Mouse (Mus musculus): ENCODE results near the gene Sfxn1. TPM values are rescaled to one million over a fixed set of nuclear protein-coding genes. Genes with fewer than 3 reads are reported as not detected.

Sfxn1 gene
- polyA plus RNA-seq, 1 experiment from 2014 or later = 54.0 TPM

DNA sequence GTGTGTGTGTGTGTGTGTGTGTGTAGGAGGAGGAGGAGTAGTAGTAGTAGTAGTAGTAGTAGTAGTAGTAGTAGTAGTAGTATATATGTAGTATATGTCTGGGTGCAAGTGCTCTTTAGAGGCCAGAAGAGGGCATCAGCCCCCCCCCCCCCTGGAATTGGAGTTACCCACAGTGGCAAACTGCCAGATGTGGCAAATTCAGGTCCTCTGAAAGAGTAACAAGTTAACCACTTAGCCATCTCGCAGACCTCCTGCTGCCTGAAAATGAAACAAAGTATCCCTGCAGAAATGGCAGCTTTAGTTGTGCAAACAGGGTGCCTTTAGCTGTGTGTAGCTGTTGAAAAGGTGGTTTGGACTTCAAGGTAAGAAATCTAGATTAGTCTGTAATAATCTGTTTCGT, 1.8 kb downstream of the Sfxn1 start:
- no peaks in the 10 kb centered on the region for H3K36me3 ChIP-seq (ENCODE audit: control insufficient read depth, insufficient read depth)
- H3K4me2 ChIP-seq (ENCODE audit: low read depth, low read length) = peak overlapping the region; percentile 62
- H3K4me1 ChIP-seq (ENCODE audit: control insufficient read depth, low read depth, low read length) = peaks cover 14% of the 10 kb centered on the region
- no peaks in the 10 kb centered on the region for H3K27me3 ChIP-seq (ENCODE audit: control insufficient read depth, insufficient read depth, low read depth, low read length)
- ATAC-seq (ENCODE audit: low read depth) = no peak
- no peak overlapping the region; the same call in 1 of the 2 replicates for H3K9ac ChIP-seq (ENCODE audit: low read depth, low read length)
- peak overlapping the region; percentile 88; the same call in 1 of the 2 replicates for H3K27ac ChIP-seq (ENCODE audit: low read length)
- H3K4me3 ChIP-seq (ENCODE audit: low read depth, low read length) = peak overlapping the region; percentile 86
- WGBS (ENCODE audit: insufficient replicate concordance) = 46% methylated on average over 2 of the region's 2 CpGs
- no peaks in the 10 kb centered on the region for H3K9me3 ChIP-seq (replicated peaks; ENCODE audit: control insufficient read depth, low read length)

DNA sequence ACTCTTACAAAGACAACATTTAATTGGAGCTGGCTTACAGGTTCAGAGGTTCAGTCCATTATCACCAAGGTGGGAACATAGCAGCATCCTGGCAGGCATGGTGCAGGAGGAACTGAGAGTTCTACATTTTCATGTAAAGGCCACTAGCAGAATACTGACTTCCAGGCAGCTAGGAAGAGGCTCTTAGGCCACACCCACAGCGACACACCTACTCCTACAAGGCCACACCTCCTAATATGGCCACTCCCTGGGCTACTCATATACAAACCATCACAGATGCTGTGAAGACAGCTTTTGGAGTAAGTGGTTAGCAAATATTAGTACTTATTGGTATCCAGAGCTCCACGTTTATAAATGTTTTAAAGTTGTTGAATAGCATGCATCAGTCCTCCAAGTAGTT, 3.7 kb downstream of the Sfxn1 start:
- H3K4me2 ChIP-seq (ENCODE audit: low read depth, low read length) = no peak overlapping the region
- H3K36me3 ChIP-seq (ENCODE audit: control insufficient read depth, insufficient read depth) = no peaks in the 10 kb centered on the region
- peaks cover 32% of the 10 kb centered on the region for H3K4me1 ChIP-seq (ENCODE audit: control insufficient read depth, low read depth, low read length)
- H3K9me3 ChIP-seq (replicated peaks; ENCODE audit: control insufficient read depth, low read length) = no peaks in the 10 kb centered on the region
- H3K27me3 ChIP-seq (ENCODE audit: control insufficient read depth, insufficient read depth, low read depth, low read length) = no peaks in the 10 kb centered on the region
- H3K27ac ChIP-seq (ENCODE audit: low read length) = no peak overlapping the region
- ATAC-seq (ENCODE audit: low read depth) = no peak
- 60% methylated on average over 2 of the region's 2 CpGs for WGBS (ENCODE audit: insufficient replicate concordance)
- H3K9ac ChIP-seq (ENCODE audit: low read depth, low read length) = no peak overlapping the region
- H3K4me3 ChIP-seq (ENCODE audit: low read depth, low read length) = no peak overlapping the region

DNA sequence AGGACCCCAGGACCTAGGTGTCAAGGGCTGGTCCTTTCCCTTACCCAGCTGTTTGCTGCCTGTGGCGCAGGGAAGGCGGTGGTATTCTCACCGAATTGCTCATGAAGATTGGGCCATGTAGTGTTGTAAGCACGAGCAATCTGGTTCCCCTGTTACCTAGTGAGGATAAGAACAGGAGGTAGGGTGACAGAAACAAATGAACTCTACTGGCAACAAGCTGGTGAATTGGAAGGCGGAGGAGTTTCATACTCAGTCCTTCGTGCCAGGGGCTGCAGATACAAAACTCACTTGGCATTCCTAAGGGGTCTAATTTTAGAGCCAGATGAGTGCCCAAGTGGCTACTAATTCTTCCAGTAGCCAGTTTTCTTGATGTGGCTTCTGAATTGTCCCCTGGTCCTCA, 4.4 kb downstream of the Sfxn1 start:
- no peak for ATAC-seq (ENCODE audit: low read depth)
- Histone ChIP-seq H3K4me2 (ENCODE audit: low read depth, low read length) (no peak overlapping the region), H3K4me3 (ENCODE audit: low read depth, low read length) (no peak overlapping the region), H3K27me3 (ENCODE audit: control insufficient read depth, insufficient read depth, low read depth, low read length) (no peaks in the 10 kb centered on the region), H3K9me3 (replicated peaks; ENCODE audit: control insufficient read depth, low read length) (no peaks in the 10 kb centered on the region), H3K4me1 (ENCODE audit: control insufficient read depth, low read depth, low read length) (peaks cover 34% of the 10 kb centered on the region), H3K9ac (ENCODE audit: low read depth, low read length) (no peak overlapping the region), H3K27ac (ENCODE audit: low read length) (0 out of 2 replicates have a peak overlapping the region, but pooled peaks have one; percentile 24), H3K36me3 (ENCODE audit: control insufficient read depth, insufficient read depth) (no peaks in the 10 kb centered on the region)
- WGBS (ENCODE audit: insufficient replicate concordance) = 79% methylated on average over 6 of the region's 6 CpGs

DNA sequence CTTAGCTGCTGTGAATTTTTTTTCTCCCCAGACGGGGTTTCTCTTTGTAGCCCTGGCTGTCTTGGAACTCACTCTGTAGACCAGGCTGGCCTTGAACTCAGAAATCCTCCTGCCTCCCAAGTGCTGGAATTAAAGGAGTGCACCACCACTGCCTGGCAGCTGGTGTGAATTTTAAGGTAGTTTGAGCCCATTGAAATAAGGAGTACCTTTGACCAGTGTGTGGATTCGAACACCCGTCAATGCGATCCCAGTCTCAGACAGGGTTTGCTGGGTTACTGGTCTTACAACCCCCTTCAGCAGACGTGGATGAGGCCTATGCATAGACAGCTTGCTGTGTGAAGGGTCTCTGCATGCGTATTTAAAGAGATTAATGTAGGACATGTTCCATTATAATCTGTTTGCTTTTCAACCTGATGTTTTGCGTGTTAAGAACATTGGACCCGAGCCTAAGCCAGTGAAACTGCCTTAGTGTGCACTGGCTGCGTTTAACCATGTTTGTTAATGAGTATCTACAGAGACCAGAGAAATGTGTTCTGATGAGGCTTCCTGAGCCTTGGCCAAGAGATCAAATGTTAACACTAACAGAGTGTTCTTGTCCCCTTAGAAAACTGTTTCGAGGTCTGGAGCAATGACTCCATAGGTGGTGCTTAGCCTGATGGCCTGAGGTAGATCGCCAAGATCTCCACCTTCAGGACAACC, 5.2 kb downstream of the Sfxn1 start:
- Histone ChIP-seq H3K27me3 (ENCODE audit: control insufficient read depth, insufficient read depth, low read depth, low read length) (no peaks in the 10 kb centered on the region), H3K36me3 (ENCODE audit: control insufficient read depth, insufficient read depth) (no peaks in the 10 kb centered on the region), H3K4me1 (ENCODE audit: control insufficient read depth, low read depth, low read length) (peaks cover 34% of the 10 kb centered on the region), H3K4me2 (ENCODE audit: low read depth, low read length) (no peak overlapping the region), H3K27ac (ENCODE audit: low read length) (peak overlapping the region; percentile 49), H3K4me3 (ENCODE audit: low read depth, low read length) (no peak overlapping the region), H3K9ac (ENCODE audit: low read depth, low read length) (no peak overlapping the region), H3K9me3 (replicated peaks; ENCODE audit: control insufficient read depth, low read length) (no peaks in the 10 kb centered on the region)
- ATAC-seq (ENCODE audit: low read depth) = peak; percentile 65
- 71% methylated on average over 11 of the region's 11 CpGs for whole genome bisulfite sequencing (ENCODE audit: insufficient replicate concordance)

DNA sequence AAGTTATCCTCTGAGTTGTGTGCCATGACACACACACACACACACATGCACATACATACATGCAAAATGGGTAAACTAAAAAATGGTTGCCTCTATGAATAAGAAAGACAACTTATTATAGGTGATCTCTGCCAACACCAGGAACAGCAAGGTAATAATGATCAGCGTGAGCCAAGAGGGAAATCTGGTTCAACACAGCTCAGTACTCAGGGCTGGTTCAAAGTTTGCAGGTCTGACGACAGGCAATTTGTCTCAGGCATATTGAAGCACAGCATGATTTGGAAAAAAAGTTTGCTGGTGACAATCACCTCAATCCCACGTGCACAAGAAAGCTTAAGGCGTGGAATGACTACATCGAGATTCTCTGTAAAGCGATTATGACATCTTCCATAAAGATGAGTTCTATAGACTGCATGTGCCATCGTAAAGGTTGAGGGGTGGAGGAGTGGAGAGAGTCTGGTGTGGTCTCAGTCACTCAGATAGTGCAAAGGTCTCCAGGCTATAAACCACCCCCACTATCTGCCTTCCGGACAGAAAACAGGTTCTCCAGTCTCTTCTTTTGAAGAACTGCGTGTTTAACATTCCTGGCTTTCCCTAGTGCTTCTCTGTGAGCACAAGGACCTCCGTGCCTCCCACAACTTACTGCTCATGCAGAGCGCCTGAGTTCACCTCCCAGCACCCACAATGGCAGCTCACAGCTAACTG, 6.0 kb downstream of the Sfxn1 start:
- Histone ChIP-seq H3K36me3 (ENCODE audit: control insufficient read depth, insufficient read depth) (no peaks in the 10 kb centered on the region), H3K9me3 (replicated peaks; ENCODE audit: control insufficient read depth, low read length) (no peaks in the 10 kb centered on the region), H3K4me1 (ENCODE audit: control insufficient read depth, low read depth, low read length) (peaks cover 34% of the 10 kb centered on the region), H3K27me3 (ENCODE audit: control insufficient read depth, insufficient read depth, low read depth, low read length) (no peaks in the 10 kb centered on the region), H3K9ac (ENCODE audit: low read depth, low read length) (no peak overlapping the region), H3K27ac (ENCODE audit: low read length) (peak overlapping the region; percentile 49), H3K4me3 (ENCODE audit: low read depth, low read length) (no peak overlapping the region), H3K4me2 (ENCODE audit: low read depth, low read length) (no peak overlapping the region)
- ATAC-seq (ENCODE audit: low read depth) = no peak
- WGBS (ENCODE audit: insufficient replicate concordance) = 62% methylated on average over 11 of the region's 11 CpGs

DNA sequence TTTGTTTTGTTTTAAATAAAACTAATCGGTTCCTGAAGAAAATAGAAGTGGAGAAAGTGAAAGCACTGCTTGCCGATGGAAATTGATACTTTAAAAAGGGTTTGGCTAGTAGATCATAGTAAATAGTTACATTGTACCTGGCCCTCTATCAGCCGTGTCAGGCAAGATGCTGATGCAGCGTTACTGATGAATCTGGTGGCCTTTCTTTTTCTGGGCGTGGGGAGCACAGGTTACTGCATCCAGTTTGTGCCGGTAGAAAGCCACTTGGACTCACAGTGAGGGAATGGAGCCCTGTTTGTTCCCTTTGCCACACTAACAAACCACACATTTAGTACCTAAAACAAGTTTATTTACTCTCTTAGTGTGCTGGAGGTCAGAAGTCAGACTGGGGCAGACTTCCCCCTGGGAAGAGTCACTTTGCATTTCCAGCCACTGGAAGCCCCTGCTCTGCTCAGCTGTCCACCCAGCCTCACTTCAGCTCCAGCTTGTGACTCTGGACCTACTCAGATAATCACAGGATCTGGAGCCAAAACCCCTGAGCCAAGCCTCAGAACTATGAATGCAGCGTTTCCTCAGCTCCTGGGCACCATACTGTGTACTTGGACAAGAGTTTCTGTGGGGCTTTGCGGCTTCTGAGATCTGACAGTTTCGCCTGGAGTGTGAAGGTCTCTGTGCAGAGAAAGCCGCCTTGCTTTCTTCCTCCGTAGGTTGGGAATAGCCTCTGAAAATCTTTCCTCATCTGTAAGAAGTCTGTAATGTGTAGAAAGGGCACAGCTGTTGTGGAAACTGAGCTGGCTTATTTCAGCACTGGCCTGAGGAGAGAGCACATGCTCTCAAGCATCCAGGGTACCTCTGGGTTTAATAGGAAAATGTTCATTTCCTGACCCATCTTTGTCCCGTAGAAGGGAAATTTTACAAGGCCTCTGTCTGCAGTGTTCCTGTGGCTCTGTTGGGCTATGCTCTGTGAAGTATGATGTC, 8.4 kb downstream of the Sfxn1 start:
- Histone ChIP-seq H3K9me3 (replicated peaks; ENCODE audit: control insufficient read depth, low read length) (no peaks in the 10 kb centered on the region), H3K4me1 (ENCODE audit: control insufficient read depth, low read depth, low read length) (peaks cover 29% of the 10 kb centered on the region), H3K4me2 (ENCODE audit: low read depth, low read length) (peak overlapping the region; percentile 27; the same call in 1 of the 2 replicates), H3K4me3 (ENCODE audit: low read depth, low read length) (no peak overlapping the region), H3K27ac (ENCODE audit: low read length) (peak overlapping the region; percentile 29), H3K27me3 (ENCODE audit: control insufficient read depth, insufficient read depth, low read depth, low read length) (no peaks in the 10 kb centered on the region), H3K36me3 (ENCODE audit: control insufficient read depth, insufficient read depth) (no peaks in the 10 kb centered on the region), H3K9ac (ENCODE audit: low read depth, low read length) (no peak overlapping the region)
- 46% methylated on average over 12 of the region's 12 CpGs for WGBS (ENCODE audit: insufficient replicate concordance)
- 0 out of 2 replicates have a peak, but pooled peaks have one; percentile 30 for ATAC-seq (ENCODE audit: low read depth)

DNA sequence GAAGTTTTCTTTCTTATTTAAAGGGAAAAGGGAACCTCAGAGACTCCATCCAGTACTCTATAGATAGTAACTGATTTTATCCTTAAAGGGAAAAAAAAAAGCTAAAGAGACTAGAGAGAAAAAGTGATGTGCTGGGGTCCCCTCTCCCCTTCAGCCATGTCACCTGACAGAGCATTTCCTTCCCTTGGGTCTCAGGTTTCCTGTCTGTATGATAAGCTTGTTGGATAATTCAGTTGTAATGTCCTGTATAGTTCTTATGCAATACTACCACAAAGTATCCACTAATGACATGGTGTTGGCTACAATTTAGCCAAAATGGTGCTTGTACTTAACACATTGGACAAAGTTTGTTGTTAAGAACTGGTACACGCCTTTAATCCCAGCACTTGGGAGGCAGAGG, 9.1 kb downstream of the Sfxn1 start:
- H3K27ac ChIP-seq (ENCODE audit: low read length) = no peak overlapping the region
- WGBS (ENCODE audit: insufficient replicate concordance) = 69% methylated on average over 1 of the region's 1 CpGs
- peaks cover 27% of the 10 kb centered on the region for H3K4me1 ChIP-seq (ENCODE audit: control insufficient read depth, low read depth, low read length)
- H3K4me3 ChIP-seq (ENCODE audit: low read depth, low read length) = no peak overlapping the region
- H3K36me3 ChIP-seq (ENCODE audit: control insufficient read depth, insufficient read depth) = no peaks in the 10 kb centered on the region
- ATAC-seq (ENCODE audit: low read depth) = no peak
- no peaks in the 10 kb centered on the region for H3K27me3 ChIP-seq (ENCODE audit: control insufficient read depth, insufficient read depth, low read depth, low read length)
- H3K9me3 ChIP-seq (replicated peaks; ENCODE audit: control insufficient read depth, low read length) = no peaks in the 10 kb centered on the region
- no peak overlapping the region for H3K9ac ChIP-seq (ENCODE audit: low read depth, low read length)
- H3K4me2 ChIP-seq (ENCODE audit: low read depth, low read length) = no peak overlapping the region

DNA sequence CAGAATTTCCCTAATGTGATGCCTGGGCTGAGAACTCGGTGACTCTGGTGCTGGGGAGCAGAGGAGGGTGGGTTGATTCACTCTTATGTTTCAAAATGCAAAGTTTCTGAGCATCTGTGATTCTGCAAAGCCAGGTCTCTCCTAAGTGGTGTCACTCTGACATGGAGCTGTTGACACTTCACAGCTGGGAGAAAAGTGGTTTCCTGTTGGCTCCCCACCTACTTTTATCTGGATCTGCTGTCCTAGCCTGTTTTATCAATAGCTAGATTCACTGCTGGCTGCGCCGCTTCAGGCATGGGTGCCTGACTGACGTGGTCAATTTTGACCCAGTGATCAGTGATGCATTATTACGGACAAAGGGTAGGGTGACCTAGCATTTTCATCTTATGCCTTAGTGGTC, 11.3 kb downstream of the Sfxn1 start:
- no peak overlapping the region for H3K4me2 ChIP-seq (ENCODE audit: low read depth, low read length)
- no peak overlapping the region for H3K27ac ChIP-seq (ENCODE audit: low read length)
- no peaks in the 10 kb centered on the region for H3K9me3 ChIP-seq (replicated peaks; ENCODE audit: control insufficient read depth, low read length)
- H3K27me3 ChIP-seq (ENCODE audit: control insufficient read depth, insufficient read depth, low read depth, low read length) = no peaks in the 10 kb centered on the region
- peaks cover 8% of the 10 kb centered on the region; the same call in 1 of the 2 replicates for H3K36me3 ChIP-seq (ENCODE audit: control insufficient read depth, insufficient read depth)
- H3K9ac ChIP-seq (ENCODE audit: low read depth, low read length) = no peak overlapping the region
- peaks cover 24% of the 10 kb centered on the region for H3K4me1 ChIP-seq (ENCODE audit: control insufficient read depth, low read depth, low read length)
- H3K4me3 ChIP-seq (ENCODE audit: low read depth, low read length) = no peak overlapping the region
- WGBS (ENCODE audit: insufficient replicate concordance) = 44% methylated on average over 5 of the region's 5 CpGs
- no peak for ATAC-seq (ENCODE audit: low read depth)
